Mouse (Mus musculus): ENCODE measurements around the gene Neurog3. TPM values are rescaled to one million over a fixed set of nuclear protein-coding genes. Genes with fewer than 3 reads are reported as not detected.

The Neurog3 gene
- polyA plus RNA-seq, 1 experiment from 2014 or later, result not detected

- WGBS, result 42% methylated on average over 10 of the region's 10 CpGs
- Histone ChIP-seq H3K9ac (ENCODE audit: low read depth, low read length) (no peak overlapping the region), H3K36me3 (ENCODE audit: control insufficient read depth, insufficient read depth, low read length) (no peaks in the 10 kb centered on the region), H3K4me1 (replicated peaks; ENCODE audit: control insufficient read depth, insufficient read depth, low read length) (no peaks in the 10 kb centered on the region), H3K27me3 (replicated peaks; ENCODE audit: control insufficient read depth, insufficient read depth, low read length) (no peaks in the 10 kb centered on the region; the same call in 1 of the 2 replicates), H3K4me3 (ENCODE audit: low read depth, low read length) (no peak overlapping the region), H3K9me3 (ENCODE audit: control insufficient read depth, low read length) (no peaks in the 10 kb centered on the region), H3K4me2 (no peak overlapping the region), H3K27ac (ENCODE audit: low read depth, low read length) (no peak overlapping the region)
- DNase-seq (ENCODE audit: low spot score), result no peak
- ATAC-seq (replicated peaks; ENCODE audit: low FRiP score), result no peak
Measured at GRCm38 (mm10) chr10:62162410-62162809, 29.5 kb downstream of the Neurog3 start.

GRCm38 (mm10) chr10:62172841-62173553, 40.1 kb downstream of the Neurog3 start:
- no peaks in the 10 kb centered on the region for H3K4me1 ChIP-seq (replicated peaks; ENCODE audit: control insufficient read depth, insufficient read depth, low read length)
- no peak overlapping the region for H3K4me2 ChIP-seq
- no peak overlapping the region for H3K9ac ChIP-seq (ENCODE audit: low read depth, low read length)
- no peak overlapping the region for H3K27ac ChIP-seq (ENCODE audit: low read depth, low read length)
- H3K27me3 ChIP-seq (replicated peaks; ENCODE audit: control insufficient read depth, insufficient read depth, low read length), result no peaks in the 10 kb centered on the region
- no peak overlapping the region for H3K4me3 ChIP-seq (ENCODE audit: low read depth, low read length)
- H3K9me3 ChIP-seq (ENCODE audit: control insufficient read depth, low read length), result peaks cover 1% of the 10 kb centered on the region; the same call in 1 of the 2 replicates
- no peak for ATAC-seq (replicated peaks; ENCODE audit: low FRiP score)
- 21% methylated on average over 9 of the region's 9 CpGs for WGBS
- no peak for DNase-seq (ENCODE audit: low spot score)
- no peaks in the 10 kb centered on the region for H3K36me3 ChIP-seq (ENCODE audit: control insufficient read depth, insufficient read depth, low read length)

GRCm38 (mm10) chr10:62173941-62174448, 41.1 kb downstream of the Neurog3 start:
- Histone ChIP-seq H3K36me3 (ENCODE audit: control insufficient read depth, insufficient read depth, low read length) (no peaks in the 10 kb centered on the region), H3K27ac (ENCODE audit: low read depth, low read length) (no peak overlapping the region), H3K27me3 (replicated peaks; ENCODE audit: control insufficient read depth, insufficient read depth, low read length) (no peaks in the 10 kb centered on the region), H3K9me3 (ENCODE audit: control insufficient read depth, low read length) (peaks cover 3% of the 10 kb centered on the region; the same call in 1 of the 2 replicates), H3K4me2 (no peak overlapping the region), H3K4me3 (ENCODE audit: low read depth, low read length) (no peak overlapping the region), H3K4me1 (replicated peaks; ENCODE audit: control insufficient read depth, insufficient read depth, low read length) (no peaks in the 10 kb centered on the region), H3K9ac (ENCODE audit: low read depth, low read length) (no peak overlapping the region)
- DNase-seq (ENCODE audit: low spot score), result no peak
- ATAC-seq (replicated peaks; ENCODE audit: low FRiP score), result no peak
- 57% methylated on average over 9 of the region's 9 CpGs for WGBS

GRCm38 (mm10) chr10:62174533-62175313, 41.8 kb downstream of the Neurog3 start:
- H3K4me3 ChIP-seq (ENCODE audit: low read depth, low read length), result no peak overlapping the region
- no peaks in the 10 kb centered on the region for H3K4me1 ChIP-seq (replicated peaks; ENCODE audit: control insufficient read depth, insufficient read depth, low read length)
- H3K9me3 ChIP-seq (ENCODE audit: control insufficient read depth, low read length), result peaks cover 3% of the 10 kb centered on the region; the same call in 1 of the 2 replicates
- 64% methylated on average over 15 of the region's 15 CpGs for WGBS
- ATAC-seq (replicated peaks; ENCODE audit: low FRiP score) (no peak), DNase-seq (ENCODE audit: low spot score) (no peak)
- H3K27ac ChIP-seq (ENCODE audit: low read depth, low read length), result no peak overlapping the region
- H3K36me3 ChIP-seq (ENCODE audit: control insufficient read depth, insufficient read depth, low read length), result no peaks in the 10 kb centered on the region
- H3K27me3 ChIP-seq (replicated peaks; ENCODE audit: control insufficient read depth, insufficient read depth, low read length), result no peaks in the 10 kb centered on the region
- H3K9ac ChIP-seq (ENCODE audit: low read depth, low read length), result no peak overlapping the region
- H3K4me2 ChIP-seq, result no peak overlapping the region

- DNase-seq (ENCODE audit: low spot score), result no peak
Measured at GRCm38 (mm10) chr10:62179944-62180343, 47.1 kb downstream of the Neurog3 start.

GRCm38 (mm10) chr10:62181701-62182100, 48.8 kb downstream of the Neurog3 start:
- Histone ChIP-seq H3K4me1 (replicated peaks; ENCODE audit: control insufficient read depth, insufficient read depth, low read length) (no peaks in the 10 kb centered on the region), H3K9ac (ENCODE audit: low read depth, low read length) (no peak overlapping the region), H3K9me3 (ENCODE audit: control insufficient read depth, low read length) (peaks cover 3% of the 10 kb centered on the region; the same call in 1 of the 2 replicates), H3K4me2 (no peak overlapping the region), H3K27me3 (replicated peaks; ENCODE audit: control insufficient read depth, insufficient read depth, low read length) (no peaks in the 10 kb centered on the region; the same call in 1 of the 2 replicates), H3K27ac (ENCODE audit: low read depth, low read length) (no peak overlapping the region), H3K4me3 (ENCODE audit: low read depth, low read length) (no peak overlapping the region), H3K36me3 (ENCODE audit: control insufficient read depth, insufficient read depth, low read length) (no peaks in the 10 kb centered on the region)
- 54% methylated on average over 3 of the region's 3 CpGs for WGBS
- DNase-seq (ENCODE audit: low spot score) (no peak), ATAC-seq (replicated peaks; ENCODE audit: low FRiP score) (no peak)

More at GRCm38 (mm10) chr10:62179944-62180343, 47.1 kb downstream of the Neurog3 start:
- 83% methylated on average over 3 of the region's 3 CpGs for WGBS
- Histone ChIP-seq H3K4me3 (ENCODE audit: low read depth, low read length) (no peak overlapping the region), H3K36me3 (ENCODE audit: control insufficient read depth, insufficient read depth, low read length) (no peaks in the 10 kb centered on the region), H3K27me3 (replicated peaks; ENCODE audit: control insufficient read depth, insufficient read depth, low read length) (no peaks in the 10 kb centered on the region), H3K4me2 (no peak overlapping the region), H3K4me1 (replicated peaks; ENCODE audit: control insufficient read depth, insufficient read depth, low read length) (no peaks in the 10 kb centered on the region), H3K27ac (ENCODE audit: low read depth, low read length) (no peak overlapping the region), H3K9ac (ENCODE audit: low read depth, low read length) (no peak overlapping the region), H3K9me3 (ENCODE audit: control insufficient read depth, low read length) (peaks cover 3% of the 10 kb centered on the region; the same call in 1 of the 2 replicates)
- no peak for ATAC-seq (replicated peaks; ENCODE audit: low FRiP score)

GRCm38 (mm10) chr10:62182471-62183014, 49.7 kb downstream of the Neurog3 start:
- Histone ChIP-seq H3K27me3 (replicated peaks; ENCODE audit: control insufficient read depth, insufficient read depth, low read length) (no peaks in the 10 kb centered on the region; the same call in 1 of the 2 replicates), H3K4me2 (no peak overlapping the region), H3K27ac (ENCODE audit: low read depth, low read length) (no peak overlapping the region), H3K9ac (ENCODE audit: low read depth, low read length) (no peak overlapping the region), H3K4me3 (ENCODE audit: low read depth, low read length) (no peak overlapping the region), H3K9me3 (ENCODE audit: control insufficient read depth, low read length) (peaks cover 3% of the 10 kb centered on the region; the same call in 1 of the 2 replicates), H3K36me3 (ENCODE audit: control insufficient read depth, insufficient read depth, low read length) (no peaks in the 10 kb centered on the region), H3K4me1 (replicated peaks; ENCODE audit: control insufficient read depth, insufficient read depth, low read length) (no peaks in the 10 kb centered on the region)
- no peak for ATAC-seq (replicated peaks; ENCODE audit: low FRiP score)
- WGBS, result 79% methylated on average over 6 of the region's 6 CpGs
- DNase-seq (ENCODE audit: low spot score), result no peak

- DNase-seq (ENCODE audit: low spot score), result peak; percentile 89
- no peaks in the 10 kb centered on the region for H3K36me3 ChIP-seq (ENCODE audit: control insufficient read depth, insufficient read depth, low read length)
- H3K9me3 ChIP-seq (ENCODE audit: control insufficient read depth, low read length), result peaks cover 1% of the 10 kb centered on the region; the same call in 1 of the 2 replicates
- no peak overlapping the region for H3K27ac ChIP-seq (ENCODE audit: low read depth, low read length)
- H3K4me3 ChIP-seq (ENCODE audit: low read depth, low read length), result no peak overlapping the region
- ATAC-seq (replicated peaks; ENCODE audit: low FRiP score), result peak; percentile 56
- H3K27me3 ChIP-seq (replicated peaks; ENCODE audit: control insufficient read depth, insufficient read depth, low read length), result no peaks in the 10 kb centered on the region; the same call in 1 of the 2 replicates
- no peak overlapping the region for H3K4me2 ChIP-seq
- no peaks in the 10 kb centered on the region; the same call in 1 of the 2 replicates for H3K4me1 ChIP-seq (replicated peaks; ENCODE audit: control insufficient read depth, insufficient read depth, low read length)
- no peak overlapping the region for H3K9ac ChIP-seq (ENCODE audit: low read depth, low read length)
- WGBS, result 3% methylated on average over 10 of the region's 10 CpGs
Measured at GRCm38 (mm10) chr10:62183053-62183452, 50.2 kb downstream of the Neurog3 start.

All from liver, embryonic 11.5 days (tissue).